Mouse (Mus musculus) lung, adult 18-20 months (tissue): ENCODE data around the gene Taco1.
"Not testable (repeated sequence)": the region's sequence is repeated elsewhere in the genome, so short reads cannot be mapped to it uniquely, and the experiment has no call there.

Experiments
- DNase-seq, 2 experiments: peaks; one replicate each; pipeline ENCODE4 v3.0.0; 2022; ENCODE audit warnings: mixed read lengths in 2 of 2

The Taco1 gene

GRCm38 (mm10) chr11:106065923-106066571 lies at the start of gene Taco1:
Taco1 (plus strand) TSS chr11:106066061.
- DNase-seq = peak; percentile 97

- DNase-seq = no peak
Measured at GRCm38 (mm10) chr11:106016440-106016839, 49.4 kb upstream of the Taco1 start.

GRCm38 (mm10) chr11:106020051-106020763 lies 45.7 kb upstream of the Taco1 start:
- DNase-seq = no peak

GRCm38 (mm10) chr11:106025774-106026173 lies 40.1 kb upstream of the Taco1 start:
- no peak for DNase-seq

GRCm38 (mm10) chr11:106026465-106027151 lies 39.3 kb upstream of the Taco1 start:
- DNase-seq = peak; percentile 44 to 64

GRCm38 (mm10) chr11:106027607-106028006 lies 38.3 kb upstream of the Taco1 start:
- DNase-seq = no peak

- DNase-seq = not testable (repeated sequence)
Measured at GRCm38 (mm10) chr11:106032074-106032473, 33.8 kb upstream of the Taco1 start.

- DNase-seq = peak; percentile 36 to 40
Measured at GRCm38 (mm10) chr11:106033491-106033919, 32.4 kb upstream of the Taco1 start.

GRCm38 (mm10) chr11:106034986-106035385 lies 30.9 kb upstream of the Taco1 start:
- no peak for DNase-seq

GRCm38 (mm10) chr11:106036548-106037417 lies 29.1 kb upstream of the Taco1 start, which contains the start of gene Dcaf7:
Dcaf7 (plus strand) TSS chr11:106036872.
- peak; percentile 97 to 98 for DNase-seq

GRCm38 (mm10) chr11:106037418-106037751 lies 28.5 kb upstream of the Taco1 start:
- DNase-seq = no peak

- no peak for DNase-seq
Measured at GRCm38 (mm10) chr11:106044349-106044748, 21.5 kb upstream of the Taco1 start.

- no peak for DNase-seq
Measured at GRCm38 (mm10) chr11:106045256-106045655, 20.6 kb upstream of the Taco1 start.

GRCm38 (mm10) chr11:106045780-106046179 lies 20.1 kb upstream of the Taco1 start:
- DNase-seq = no peak

GRCm38 (mm10) chr11:106046584-106046983 lies 19.3 kb upstream of the Taco1 start:
- no peak for DNase-seq

- no peak for DNase-seq
Measured at GRCm38 (mm10) chr11:106053921-106054320, 11.9 kb upstream of the Taco1 start.

- DNase-seq = no peak
Measured at GRCm38 (mm10) chr11:106054600-106054999, 11.3 kb upstream of the Taco1 start.

- no peak for DNase-seq
Measured at GRCm38 (mm10) chr11:106055341-106055740, 10.5 kb upstream of the Taco1 start.

GRCm38 (mm10) chr11:106056819-106057491 lies 8.9 kb upstream of the Taco1 start:
- DNase-seq = no peak

- DNase-seq = peak in 1 of 2 experiments; percentile 28
Measured at GRCm38 (mm10) chr11:106058020-106058419, 7.8 kb upstream of the Taco1 start.

- no peak for DNase-seq
Measured at GRCm38 (mm10) chr11:106060549-106060948, 5.3 kb upstream of the Taco1 start.

GRCm38 (mm10) chr11:106061311-106061710 lies 4.5 kb upstream of the Taco1 start:
- DNase-seq = no peak
